Mouse (Mus musculus) liver, embryonic 13.5 days (tissue): Measurements from ENCODE around the gene B4galt5. TPM values are rescaled to one million over a fixed set of nuclear protein-coding genes. Genes with fewer than 3 reads are reported as not detected.

Source experiments
- ATAC-seq: fragments of 200-750 bp; cut with Nextera tagmentation; 2 replicates; pipeline ENCODE4 v1.8.0; 2017; ENCODE audit warnings: low read depth, mild to moderate bottlenecking, moderate number of reproducible peaks, moderate library complexity
- DNase-seq: peaks from one replicate; pipeline ENCODE4 v3.0.0; 2022
- H3K27ac ChIP-seq: fragments of 300-500 bp; sonication (generic); 2 replicates; pipeline ENCODE4 v1.5.1; 2015; ENCODE audit warnings: moderate library complexity, mild to moderate bottlenecking, inconsistent platforms
- H3K27me3 ChIP-seq: fragments of 300-500 bp; sonication (generic); 2 replicates; pipeline ENCODE4 v1.6.1; 2015; ENCODE audit warnings: mild to moderate bottlenecking, inconsistent platforms
- H3K36me3 ChIP-seq: fragments of 300-500 bp; sonication (generic); 2 replicates; pipeline ENCODE4 v1.6.1; 2015; ENCODE audit warnings: mild to moderate bottlenecking, inconsistent platforms
- H3K4me1 ChIP-seq: fragments of 300-500 bp; sonication (generic); replicated peaks from 2 replicates; pipeline ENCODE4 v1.6.1; 2015; ENCODE audit warnings: inconsistent platforms
- H3K4me2 ChIP-seq: fragments of 300-500 bp; sonication (generic); 2 replicates; pipeline ENCODE4 v1.6.1; 2015; ENCODE audit warnings: inconsistent platforms, mild to moderate bottlenecking, moderate library complexity
- H3K4me3 ChIP-seq: fragments of 300-500 bp; sonication (generic); replicated peaks from 2 replicates; pipeline ENCODE4 v1.5.1; 2015; ENCODE audit warnings: mild to moderate bottlenecking, inconsistent platforms
- H3K9ac ChIP-seq: fragments of 300-500 bp; sonication (generic); 2 replicates; pipeline ENCODE4 v1.6.1; 2015; ENCODE audit warnings: mild to moderate bottlenecking, inconsistent platforms
- H3K9me3 ChIP-seq: fragments of 300-500 bp; sonication (generic); replicated peaks from 2 replicates; pipeline ENCODE4 v1.6.1; 2016; ENCODE audit warnings: inconsistent platforms
- WGBS: fragments of 180-500 bp; shearing (Covaris S2); methylation state at CpG from one replicate; pipeline ENCODE4 v1.1.7; 2015; ENCODE audit not compliant: insufficient replicate concordance; 5-methylcytosine and 5-hydroxymethylcytosine counted together
- polyA plus RNA-seq: library from polyadenylated mRNA; unstranded; fragments of >200 nt; fragmentation: Nextera tagmentation; extraction: Ambion mirVana; gene quantifications from 2 replicates; pipeline ENCODE4 v1.2.1, GENCODE M21; 2015

The B4galt5 gene
- polyA plus RNA-seq, 1 experiment from 2014 or later, result 3.2 TPM

DNA sequence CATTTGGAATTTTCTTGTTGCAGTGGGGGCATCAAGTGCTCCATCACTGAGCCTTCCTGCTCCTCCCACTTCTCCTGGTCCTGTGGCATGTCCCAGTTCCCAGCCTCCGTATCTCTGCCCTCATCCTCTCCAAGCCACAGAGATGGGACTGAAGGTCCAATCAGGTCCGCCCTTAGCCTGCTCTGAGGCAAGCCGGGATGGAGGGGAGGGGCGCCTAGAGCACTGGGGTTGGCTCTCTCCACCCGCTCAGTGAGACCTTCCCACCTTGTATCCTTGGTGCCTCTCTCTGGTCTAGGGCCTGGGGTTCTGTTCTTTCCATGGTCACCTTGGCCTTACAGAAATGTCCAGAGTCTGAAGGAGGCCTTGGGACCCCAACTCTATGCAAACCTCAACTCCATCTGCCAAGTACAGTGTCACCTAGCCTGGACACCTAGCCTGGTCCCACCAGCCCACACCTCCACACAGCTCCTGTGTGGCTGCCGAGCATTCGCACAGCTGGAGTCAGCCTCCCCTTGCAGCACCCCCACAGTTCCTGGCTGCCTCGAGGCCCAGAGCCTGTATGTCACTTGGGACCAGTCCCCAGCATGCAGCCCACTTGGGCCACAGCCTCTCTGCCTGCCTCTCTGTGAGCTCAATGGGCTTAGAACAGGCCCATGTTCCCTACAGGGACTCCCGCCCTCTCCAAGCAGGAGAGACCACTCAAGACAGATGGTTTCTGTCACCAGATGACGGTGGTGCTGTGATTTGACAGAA is 74.1 kb downstream of the B4galt5 start:
- ATAC-seq, result no peak

DNA sequence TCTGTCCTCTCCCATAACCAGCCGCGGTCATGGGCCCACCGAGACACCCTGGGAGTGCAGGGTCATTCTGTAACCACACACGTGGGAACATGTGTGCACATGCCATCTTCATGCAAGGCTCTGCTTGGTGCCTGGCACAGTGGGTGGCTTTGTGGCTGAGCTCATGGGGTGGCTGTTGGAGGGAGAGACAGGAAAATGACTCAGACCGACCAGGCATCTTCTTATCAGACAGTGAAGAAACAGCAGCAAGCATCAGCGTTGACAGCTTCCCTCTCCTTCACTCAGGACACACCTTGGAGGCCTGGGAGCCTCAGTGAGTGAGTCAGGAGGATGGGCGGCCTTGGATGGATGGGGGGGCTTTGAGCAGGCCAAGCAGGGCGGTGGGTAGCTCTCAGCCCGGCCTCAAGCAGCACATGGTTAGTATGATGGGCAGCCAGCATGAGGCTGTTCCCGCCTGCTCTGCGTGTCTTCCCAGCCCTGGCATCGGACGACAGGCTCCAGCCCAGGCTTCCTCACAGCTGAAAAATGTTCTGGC is 75.7 kb downstream of the B4galt5 start:
- Histone ChIP-seq H3K27ac (no peak overlapping the region), H3K4me1 (no peaks in the 10 kb centered on the region; the same call in 1 of the 2 replicates), H3K9me3 (no peaks in the 10 kb centered on the region), H3K4me3 (no peak overlapping the region), H3K36me3 (no peaks in the 10 kb centered on the region), H3K27me3 (0 out of 2 replicates have a peak, but pooled peaks cover 2% of the 10 kb centered on the region), H3K9ac (no peak overlapping the region), H3K4me2 (no peak overlapping the region)
- ATAC-seq, result no peak
- no peak for DNase-seq
- WGBS, result 55% methylated on average over 13 of the region's 13 CpGs

More for the DNA sequence above, 74.1 kb downstream of the B4galt5 start:
- Histone ChIP-seq H3K36me3 (no peaks in the 10 kb centered on the region), H3K4me3 (no peak overlapping the region), H3K27me3 (0 out of 2 replicates have a peak, but pooled peaks cover 2% of the 10 kb centered on the region), H3K27ac (no peak overlapping the region), H3K4me2 (no peak overlapping the region), H3K9me3 (no peaks in the 10 kb centered on the region), H3K9ac (no peak overlapping the region), H3K4me1 (no peaks in the 10 kb centered on the region; the same call in 1 of the 2 replicates)
- WGBS, result 62% methylated on average over 10 of the region's 10 CpGs
- no peak for DNase-seq

DNA sequence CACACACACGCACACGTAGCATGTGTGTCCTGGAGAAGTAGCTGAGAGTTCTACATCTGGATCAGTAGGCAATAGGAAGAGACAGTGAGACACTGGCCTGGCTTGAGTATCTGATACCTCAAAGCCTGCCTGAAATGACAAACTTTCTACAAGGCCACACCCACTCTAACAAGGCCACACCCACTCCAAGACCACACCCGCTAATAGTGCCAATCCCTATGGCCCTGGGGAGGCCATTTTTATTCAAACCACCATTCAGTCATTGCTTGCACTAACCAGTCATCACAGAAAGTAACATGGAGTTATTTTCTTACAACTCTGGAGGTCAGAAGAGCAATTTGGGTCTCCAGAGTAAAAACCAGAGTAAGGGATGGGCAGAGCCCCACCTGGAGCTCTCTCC is 76.3 kb downstream of the B4galt5 start:
- H3K27ac ChIP-seq, result no peak overlapping the region
- no peak overlapping the region for H3K4me3 ChIP-seq
- H3K9me3 ChIP-seq, result no peaks in the 10 kb centered on the region
- no peak for ATAC-seq
- H3K9ac ChIP-seq, result no peak overlapping the region
- 75% methylated on average over 3 of the region's 3 CpGs for WGBS
- no peaks in the 10 kb centered on the region for H3K36me3 ChIP-seq
- DNase-seq, result no peak
- H3K4me1 ChIP-seq, result no peaks in the 10 kb centered on the region; the same call in 1 of the 2 replicates
- H3K27me3 ChIP-seq, result 0 out of 2 replicates have a peak, but pooled peaks cover 2% of the 10 kb centered on the region
- H3K4me2 ChIP-seq, result no peak overlapping the region

DNA sequence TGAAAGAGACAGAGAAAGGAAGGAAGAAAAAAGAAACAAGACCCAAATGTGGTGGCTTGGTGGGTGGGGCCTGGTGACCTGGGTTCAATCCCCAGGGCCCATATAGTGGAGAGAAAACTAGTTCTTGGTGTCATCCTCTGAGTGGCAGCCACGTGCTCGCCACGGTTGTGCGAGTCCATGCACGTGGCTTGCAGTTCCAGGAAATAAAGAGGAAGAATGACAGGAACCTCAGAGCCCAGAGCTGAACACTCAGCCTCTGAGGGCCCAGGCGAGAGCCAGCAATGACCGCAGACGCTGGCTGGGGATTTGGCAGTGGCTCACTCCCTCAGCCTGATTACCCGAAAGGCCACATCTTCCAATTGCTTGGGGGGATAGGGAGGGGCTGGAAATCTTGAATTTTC is 77.9 kb downstream of the B4galt5 start:
- ATAC-seq (no peak), DNase-seq (no peak)
- Histone ChIP-seq H3K27ac (no peak overlapping the region), H3K9ac (no peak overlapping the region), H3K4me2 (no peak overlapping the region), H3K4me1 (no peaks in the 10 kb centered on the region; the same call in 1 of the 2 replicates), H3K27me3 (0 out of 2 replicates have a peak, but pooled peaks cover 2% of the 10 kb centered on the region), H3K36me3 (no peaks in the 10 kb centered on the region), H3K4me3 (no peak overlapping the region), H3K9me3 (no peaks in the 10 kb centered on the region)
- 50% methylated on average over 9 of the region's 9 CpGs for WGBS

DNA sequence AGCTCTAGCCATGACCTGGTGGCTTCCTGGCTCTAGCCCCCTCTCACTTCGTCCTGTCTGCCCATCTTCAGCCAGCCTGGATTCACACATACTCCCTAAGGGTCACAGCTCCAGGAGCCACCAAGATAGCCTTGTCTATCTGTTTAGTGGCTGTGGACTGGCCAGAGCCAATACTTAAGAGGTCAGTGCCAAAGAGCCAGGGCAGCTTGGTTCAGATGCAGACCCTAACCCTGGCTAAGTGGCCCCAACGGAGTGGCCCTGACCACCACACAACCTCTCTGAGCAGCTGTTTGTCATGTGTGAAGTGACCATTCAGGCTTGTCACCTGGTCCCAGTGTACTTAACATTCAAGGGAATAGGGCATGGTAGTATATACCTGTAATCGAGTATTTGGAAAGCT is 78.5 kb downstream of the B4galt5 start:
- H3K36me3 ChIP-seq, result no peaks in the 10 kb centered on the region
- no peaks in the 10 kb centered on the region; the same call in 1 of the 2 replicates for H3K4me1 ChIP-seq
- 73% methylated on average over 3 of the region's 3 CpGs for WGBS
- no peak overlapping the region for H3K4me2 ChIP-seq
- H3K27me3 ChIP-seq, result no peaks in the 10 kb centered on the region
- no peak for DNase-seq
- no peak overlapping the region for H3K4me3 ChIP-seq
- no peak overlapping the region for H3K9ac ChIP-seq
- no peak overlapping the region for H3K27ac ChIP-seq
- no peak for ATAC-seq
- H3K9me3 ChIP-seq, result no peaks in the 10 kb centered on the region

DNA sequence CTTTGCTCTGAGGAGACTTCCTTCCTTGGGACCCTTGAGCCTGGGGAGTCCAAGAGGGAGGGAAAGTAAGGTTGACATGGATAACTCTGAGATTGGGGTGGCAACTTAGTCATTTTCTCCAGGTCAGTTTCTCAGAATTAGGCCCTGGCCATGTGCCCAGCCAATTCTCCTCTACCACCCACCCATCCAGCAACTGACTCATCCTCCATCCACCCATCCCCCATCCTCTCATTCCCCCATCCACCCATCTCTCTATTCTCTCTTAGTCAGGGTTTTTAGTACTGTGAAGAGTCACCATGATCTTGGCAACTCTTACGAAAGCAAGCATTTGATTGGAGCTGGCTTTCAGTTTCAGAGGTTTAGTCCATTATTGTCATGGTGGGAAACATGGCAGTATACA is 80.3 kb downstream of the B4galt5 start:
- Histone ChIP-seq H3K4me2 (no peak overlapping the region), H3K27me3 (no peaks in the 10 kb centered on the region), H3K27ac (no peak overlapping the region), H3K9ac (no peak overlapping the region), H3K9me3 (no peaks in the 10 kb centered on the region), H3K4me3 (no peak overlapping the region), H3K4me1 (no peaks in the 10 kb centered on the region; the same call in 1 of the 2 replicates), H3K36me3 (no peaks in the 10 kb centered on the region)
- DNase-seq (no peak), ATAC-seq (no peak)
- 77% methylated on average over 1 of the region's 1 CpGs for WGBS

DNA sequence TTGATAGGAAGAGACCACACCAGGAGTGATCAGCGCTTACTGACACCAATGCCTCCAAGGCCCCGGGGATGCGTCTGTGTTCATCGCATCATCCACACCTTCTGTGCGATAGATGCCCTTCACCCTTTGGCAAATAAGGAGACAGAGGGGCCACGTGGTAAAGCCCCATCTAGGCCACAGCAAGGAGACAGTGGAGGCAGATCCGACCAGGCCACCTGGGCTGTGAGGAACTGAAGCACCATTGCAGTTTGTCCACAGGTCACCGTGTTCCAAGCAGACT is 80.6 kb downstream of the B4galt5 start:
- Histone ChIP-seq H3K27ac (no peak overlapping the region), H3K4me1 (no peaks in the 10 kb centered on the region; the same call in 1 of the 2 replicates), H3K4me2 (no peak overlapping the region), H3K36me3 (no peaks in the 10 kb centered on the region), H3K4me3 (no peak overlapping the region), H3K27me3 (no peaks in the 10 kb centered on the region), H3K9me3 (no peaks in the 10 kb centered on the region), H3K9ac (no peak overlapping the region)
- DNase-seq (no peak), ATAC-seq (no peak)
- WGBS, result 80% methylated on average over 8 of the region's 8 CpGs

DNA sequence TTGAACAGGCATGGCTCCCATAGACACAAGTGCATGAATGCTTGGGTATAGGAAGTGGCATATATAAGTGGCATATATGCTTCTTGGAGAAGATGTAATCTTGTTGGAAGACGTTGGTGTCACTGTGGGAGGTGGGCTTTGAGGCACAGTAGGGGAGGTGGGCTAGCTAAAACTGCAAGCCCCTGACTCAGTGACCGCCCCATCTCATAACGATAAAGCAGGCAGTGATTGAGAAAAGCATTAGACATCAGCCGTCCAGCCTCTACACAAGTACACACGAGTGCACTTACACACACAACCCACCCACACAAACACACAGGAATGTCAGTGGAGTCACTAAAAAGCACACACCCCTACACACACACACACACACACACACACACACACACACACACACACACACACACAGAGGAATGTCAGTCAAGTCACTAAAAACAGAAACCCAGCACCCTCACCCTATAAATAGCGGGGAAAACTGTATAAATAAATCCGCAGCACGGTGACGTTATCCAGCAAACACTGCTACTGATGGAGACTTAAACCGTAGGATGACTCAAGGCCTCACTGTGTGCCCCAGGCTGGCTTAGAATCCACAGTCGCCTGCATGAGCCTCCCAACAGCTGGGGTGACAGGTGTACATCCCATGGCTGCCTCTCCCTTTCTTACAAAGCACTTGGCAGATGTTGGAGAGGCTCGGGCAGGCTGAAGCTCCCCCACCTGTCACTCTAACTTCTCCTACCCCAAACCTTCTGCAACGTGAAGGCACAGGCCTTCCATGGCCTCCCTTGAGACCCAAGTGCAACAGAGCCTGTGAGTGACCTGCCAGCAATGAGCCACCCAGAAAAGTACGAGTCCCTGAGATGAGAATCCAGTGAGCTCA is 81.2 kb downstream of the B4galt5 start:
- WGBS, result 64% methylated on average over 14 of the region's 14 CpGs
- Histone ChIP-seq H3K4me3 (no peak overlapping the region), H3K36me3 (no peaks in the 10 kb centered on the region), H3K27me3 (no peaks in the 10 kb centered on the region), H3K27ac (no peak overlapping the region), H3K9me3 (no peaks in the 10 kb centered on the region), H3K9ac (no peak overlapping the region), H3K4me1 (no peaks in the 10 kb centered on the region; the same call in 1 of the 2 replicates), H3K4me2 (no peak overlapping the region)
- DNase-seq, result no peak
- ATAC-seq, result no peak

DNA sequence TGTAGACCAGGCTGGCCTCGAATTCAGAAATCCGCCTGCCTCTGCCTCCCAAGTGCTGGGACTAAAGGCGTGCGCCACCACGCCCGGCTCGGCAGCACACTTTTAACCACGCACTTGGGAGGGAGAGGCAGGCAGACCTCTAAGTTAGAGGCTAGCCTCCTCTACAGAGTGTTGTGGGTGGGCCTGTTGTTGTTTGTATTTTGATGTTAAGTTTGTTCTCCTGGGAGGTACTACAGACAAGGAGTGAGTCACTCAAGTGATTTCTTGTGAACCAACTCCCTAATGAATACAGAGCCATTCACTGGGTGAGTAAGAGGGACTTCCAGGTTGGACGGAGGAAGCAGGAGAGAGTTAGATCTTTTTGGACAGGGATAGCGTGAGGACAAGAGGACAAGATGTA is 82.8 kb downstream of the B4galt5 start:
- H3K27ac ChIP-seq, result no peak overlapping the region
- ATAC-seq (no peak), DNase-seq (no peak)
- H3K36me3 ChIP-seq, result no peaks in the 10 kb centered on the region
- no peaks in the 10 kb centered on the region for H3K9me3 ChIP-seq
- H3K4me1 ChIP-seq, result no peaks in the 10 kb centered on the region; the same call in 1 of the 2 replicates
- WGBS, result 72% methylated on average over 10 of the region's 10 CpGs
- no peaks in the 10 kb centered on the region for H3K27me3 ChIP-seq
- H3K9ac ChIP-seq, result no peak overlapping the region
- no peak overlapping the region for H3K4me2 ChIP-seq
- no peak overlapping the region for H3K4me3 ChIP-seq

DNA sequence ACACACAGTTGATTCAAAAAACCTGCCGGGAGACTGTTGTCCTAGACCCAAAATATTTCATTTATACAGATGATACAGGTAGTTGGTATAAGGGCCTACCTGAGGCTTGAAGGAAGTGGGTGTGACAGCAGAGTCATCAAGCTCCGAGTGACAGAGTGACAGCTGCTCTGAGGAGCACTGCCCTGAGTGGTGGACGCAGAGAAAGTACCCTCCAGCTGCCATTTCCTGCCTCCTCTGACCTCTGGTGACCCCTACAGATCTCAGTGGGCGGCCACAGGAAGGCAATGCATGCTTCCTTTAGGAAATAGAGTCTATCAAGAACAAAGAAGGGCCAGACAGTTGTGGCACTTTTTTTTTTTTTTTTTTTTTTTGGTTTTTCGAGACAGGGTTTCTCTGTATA is 83.2 kb downstream of the B4galt5 start:
- Histone ChIP-seq H3K9me3 (no peaks in the 10 kb centered on the region), H3K27me3 (no peaks in the 10 kb centered on the region), H3K4me3 (no peak overlapping the region), H3K4me1 (no peaks in the 10 kb centered on the region), H3K36me3 (no peaks in the 10 kb centered on the region), H3K4me2 (no peak overlapping the region), H3K27ac (no peak overlapping the region), H3K9ac (no peak overlapping the region)
- ATAC-seq, result no peak
- 22% methylated on average over 5 of the region's 5 CpGs for WGBS
- DNase-seq, result no peak

DNA sequence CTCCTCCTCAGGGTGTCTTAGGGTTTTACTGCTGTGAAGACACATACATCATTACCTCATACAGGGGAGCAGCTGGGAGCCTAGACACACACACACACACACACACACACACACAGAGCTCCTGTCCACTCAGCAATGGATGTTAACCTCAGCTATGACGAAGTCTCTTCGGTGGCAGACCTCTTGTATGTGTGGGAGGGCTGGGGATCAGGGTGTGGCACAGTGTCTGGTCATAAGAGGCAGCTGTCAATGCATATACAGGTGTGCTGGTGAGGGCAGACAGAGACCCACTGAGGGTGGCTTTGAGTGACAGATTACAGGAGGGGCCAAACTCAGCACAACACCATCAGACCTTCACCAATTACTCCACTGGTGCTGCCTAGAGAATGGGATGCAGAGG is 84.0 kb downstream of the B4galt5 start:
- Histone ChIP-seq H3K9ac (no peak overlapping the region), H3K36me3 (no peaks in the 10 kb centered on the region), H3K27ac (no peak overlapping the region), H3K4me3 (no peak overlapping the region), H3K27me3 (no peaks in the 10 kb centered on the region), H3K9me3 (no peaks in the 10 kb centered on the region), H3K4me2 (no peak overlapping the region), H3K4me1 (no peaks in the 10 kb centered on the region)
- ATAC-seq, result no peak
- WGBS, result 68% methylated on average over 2 of the region's 2 CpGs
- no peak for DNase-seq
